Mouse (Mus musculus) layer of hippocampus, postnatal 10 days (tissue): ENCODE measurements around the gene Zfpm1. TPM values are rescaled to one million over a fixed set of nuclear protein-coding genes. Genes with fewer than 3 reads are reported as not detected.

Experiments used
- DNase-seq, 2 experiments: peaks; one replicate each; pipeline ENCODE4 v3.0.0; 2021; ENCODE audit warnings: low spot score in 2 of 2
- total RNA-seq, 2 experiments: library from RNA; stranded (reverse); gene quantifications; 2 replicates each; pipeline ENCODE4 v1.2.3; 2021

The Zfpm1 gene
- total RNA-seq, 2 experiments from 2014 or later = 25.7 to 27.2 TPM

DNA sequence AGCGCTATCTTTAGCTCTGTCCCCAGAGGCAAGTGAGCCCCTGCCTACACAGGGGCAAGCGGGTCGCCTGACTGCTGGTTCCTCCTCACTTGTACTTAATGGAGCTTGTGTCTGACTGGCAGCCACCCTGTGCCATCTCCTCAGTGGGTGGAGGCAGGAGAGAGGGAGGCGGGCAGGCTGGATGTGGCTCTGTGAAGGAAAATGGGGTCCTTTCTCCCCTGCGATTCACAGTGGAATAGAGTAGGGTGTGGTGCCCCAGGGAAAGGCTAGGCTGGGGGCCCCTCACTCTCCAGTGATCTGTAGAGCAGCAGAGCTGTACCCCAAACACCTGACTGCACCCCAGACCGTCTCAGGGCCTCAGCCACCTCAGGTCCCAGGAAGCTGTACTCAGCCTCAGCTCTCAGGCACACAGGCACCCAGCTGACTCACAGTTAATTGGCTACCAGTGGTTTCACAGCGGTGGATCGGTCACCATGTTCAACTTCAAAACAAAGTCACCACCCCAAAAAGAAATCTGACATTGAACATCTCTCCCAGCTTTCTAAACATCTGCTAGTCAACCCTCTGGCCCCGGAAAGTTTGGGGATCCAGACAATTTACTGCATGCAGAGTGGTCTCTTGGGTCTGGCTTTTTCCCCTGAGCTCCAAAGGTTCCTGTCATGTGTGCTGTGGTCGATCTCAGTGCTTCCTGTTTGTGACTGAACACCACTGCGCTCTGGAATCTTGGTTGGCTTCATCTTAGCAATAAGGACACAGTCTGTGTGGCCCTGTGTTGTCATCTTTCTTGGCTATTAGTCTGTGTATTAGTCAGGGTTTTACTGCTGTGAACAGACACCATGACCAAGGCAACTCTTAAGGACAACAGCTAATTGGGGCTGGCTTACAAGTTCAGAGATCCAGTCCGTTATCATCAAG, 63.5 kb downstream of the Zfpm1 start:
- DNase-seq = no peak

DNA sequence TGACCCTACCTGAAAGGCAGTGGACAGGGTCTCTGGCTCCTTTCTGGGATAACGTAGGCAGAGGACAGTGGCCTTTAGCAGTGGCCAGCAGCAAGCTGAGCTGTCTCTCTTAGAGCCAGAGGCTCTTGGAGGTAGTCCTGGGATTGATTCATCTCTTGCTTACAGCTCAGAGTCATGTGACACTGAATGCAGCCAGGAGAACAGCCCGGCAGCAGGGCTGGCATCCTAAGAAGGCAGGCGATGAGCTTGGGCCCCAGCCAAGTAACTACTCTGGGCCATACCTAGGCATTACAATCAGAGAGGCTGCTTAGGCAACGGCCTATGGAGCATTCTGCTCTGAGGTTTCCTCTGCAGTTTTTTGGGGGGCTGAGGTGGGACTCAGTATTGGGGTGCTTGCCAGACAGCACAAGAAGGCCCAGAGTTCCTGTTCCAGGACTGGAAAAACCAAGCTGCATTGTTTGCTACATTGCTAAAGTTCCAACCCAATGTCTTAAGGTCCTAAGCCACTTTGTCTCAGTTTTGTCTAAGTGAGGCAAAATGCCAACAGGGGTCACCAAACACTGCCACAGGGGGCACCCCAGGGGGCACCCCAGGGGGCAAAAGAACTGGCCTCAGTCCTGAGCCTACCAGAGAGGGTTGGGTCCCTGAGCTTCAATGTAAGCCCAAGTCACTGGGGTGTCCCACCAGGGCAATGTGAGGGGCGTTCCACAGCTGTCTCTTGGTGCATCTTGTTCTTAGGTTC, 66.0 kb downstream of the Zfpm1 start:
- peak; percentile 63 to 72 for DNase-seq

DNA sequence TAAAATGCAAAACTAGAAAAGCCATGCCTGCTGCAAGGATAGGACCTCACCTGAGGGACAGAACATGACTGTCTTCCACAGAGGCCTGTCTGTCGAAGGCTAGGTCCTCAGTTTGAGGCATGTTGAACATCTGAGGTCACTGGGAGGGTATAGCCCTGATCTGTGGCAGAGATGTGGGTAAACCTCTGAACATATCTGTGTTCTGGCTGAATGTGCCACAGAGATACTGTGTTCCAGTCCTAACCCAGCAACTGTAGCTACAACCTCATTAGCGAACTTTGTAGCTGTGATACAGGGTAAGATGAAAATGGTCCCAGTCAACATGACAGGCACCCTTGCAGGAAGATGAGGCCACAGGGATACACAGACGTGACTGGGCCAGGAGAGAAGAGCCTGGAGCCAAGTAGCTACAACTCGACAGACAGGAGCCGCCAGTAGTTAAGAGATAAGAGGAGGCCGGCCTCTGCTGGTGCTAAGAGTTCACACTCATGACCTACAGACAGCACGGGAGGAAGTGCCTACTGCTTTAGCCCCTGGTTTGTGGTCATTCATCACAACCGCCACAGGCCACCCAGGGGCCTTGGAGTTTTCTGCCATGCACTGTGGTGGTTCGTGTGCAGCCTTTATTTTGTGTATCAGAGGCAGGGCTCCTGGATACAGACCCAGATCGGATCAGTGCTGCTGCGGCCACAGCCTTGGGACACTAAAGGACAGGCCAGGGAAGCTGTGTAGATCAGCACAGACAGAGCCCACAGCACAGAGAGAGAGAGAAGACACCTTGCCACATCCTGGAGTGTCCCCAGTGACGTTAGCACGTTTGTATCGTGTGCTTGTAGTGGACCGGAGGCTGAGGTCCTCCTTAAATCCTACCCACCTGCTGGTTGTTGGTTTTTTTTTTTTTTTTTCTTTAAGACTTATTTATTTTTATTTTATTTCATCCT, 67.7 kb downstream of the Zfpm1 start:
- no peak for DNase-seq

DNA sequence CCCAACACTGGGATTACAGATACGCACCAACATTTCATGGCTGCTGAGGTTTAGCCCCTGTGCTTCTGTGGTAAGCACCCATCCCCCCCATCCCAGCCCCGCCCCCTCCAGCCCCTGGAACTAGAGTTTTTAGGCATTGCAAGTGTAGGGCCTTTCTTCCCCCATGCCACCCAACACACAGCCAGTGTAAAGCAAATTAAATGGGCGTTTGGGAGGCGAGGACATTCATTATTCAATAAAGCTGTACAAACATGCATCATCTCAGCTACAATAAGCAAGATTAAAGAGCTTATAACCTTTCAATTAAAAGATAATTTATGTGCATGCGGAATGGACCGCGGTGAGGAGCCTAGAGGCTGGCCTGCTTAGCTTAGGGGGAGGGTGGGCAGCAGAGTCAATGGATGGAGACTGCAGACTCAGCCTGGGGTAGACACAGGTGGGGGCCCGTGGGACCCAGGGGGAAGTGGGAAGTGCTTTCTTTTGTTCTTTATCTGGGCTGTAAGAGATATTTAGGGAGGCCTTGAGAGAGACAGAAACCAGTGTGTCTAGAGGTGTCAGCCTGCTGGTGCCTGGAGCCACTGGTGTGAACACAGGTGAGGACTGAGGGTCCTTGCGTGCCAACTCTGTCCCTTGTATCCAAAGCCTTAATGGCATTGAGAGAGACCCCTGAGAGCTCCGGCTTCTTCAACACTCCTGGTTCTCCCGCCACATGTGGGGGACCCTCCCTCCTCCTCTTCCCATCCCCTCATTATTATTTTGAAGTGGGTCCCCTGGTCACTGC, 68.6 kb downstream of the Zfpm1 start:
- DNase-seq = no peak

DNA sequence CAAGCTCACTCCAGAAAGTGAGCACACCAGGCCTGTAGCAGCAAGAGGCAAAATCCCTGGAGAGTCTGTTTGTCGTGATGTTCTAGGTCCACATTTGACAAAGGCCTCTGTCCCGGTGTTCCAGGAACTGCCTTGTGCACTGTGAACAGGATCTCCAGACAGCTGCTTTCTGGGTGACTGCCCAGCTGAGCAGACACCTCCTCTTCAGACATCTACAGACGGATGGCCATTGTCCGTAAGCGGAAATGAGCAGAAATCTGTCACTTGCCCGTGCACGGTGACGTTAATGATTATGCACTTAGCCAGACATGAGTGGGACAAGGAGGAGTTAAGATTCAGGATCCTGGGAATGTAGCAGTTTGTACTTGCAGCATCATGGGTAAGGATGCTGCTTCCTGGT, 72.2 kb downstream of the Zfpm1 start:
- DNase-seq = no peak

DNA sequence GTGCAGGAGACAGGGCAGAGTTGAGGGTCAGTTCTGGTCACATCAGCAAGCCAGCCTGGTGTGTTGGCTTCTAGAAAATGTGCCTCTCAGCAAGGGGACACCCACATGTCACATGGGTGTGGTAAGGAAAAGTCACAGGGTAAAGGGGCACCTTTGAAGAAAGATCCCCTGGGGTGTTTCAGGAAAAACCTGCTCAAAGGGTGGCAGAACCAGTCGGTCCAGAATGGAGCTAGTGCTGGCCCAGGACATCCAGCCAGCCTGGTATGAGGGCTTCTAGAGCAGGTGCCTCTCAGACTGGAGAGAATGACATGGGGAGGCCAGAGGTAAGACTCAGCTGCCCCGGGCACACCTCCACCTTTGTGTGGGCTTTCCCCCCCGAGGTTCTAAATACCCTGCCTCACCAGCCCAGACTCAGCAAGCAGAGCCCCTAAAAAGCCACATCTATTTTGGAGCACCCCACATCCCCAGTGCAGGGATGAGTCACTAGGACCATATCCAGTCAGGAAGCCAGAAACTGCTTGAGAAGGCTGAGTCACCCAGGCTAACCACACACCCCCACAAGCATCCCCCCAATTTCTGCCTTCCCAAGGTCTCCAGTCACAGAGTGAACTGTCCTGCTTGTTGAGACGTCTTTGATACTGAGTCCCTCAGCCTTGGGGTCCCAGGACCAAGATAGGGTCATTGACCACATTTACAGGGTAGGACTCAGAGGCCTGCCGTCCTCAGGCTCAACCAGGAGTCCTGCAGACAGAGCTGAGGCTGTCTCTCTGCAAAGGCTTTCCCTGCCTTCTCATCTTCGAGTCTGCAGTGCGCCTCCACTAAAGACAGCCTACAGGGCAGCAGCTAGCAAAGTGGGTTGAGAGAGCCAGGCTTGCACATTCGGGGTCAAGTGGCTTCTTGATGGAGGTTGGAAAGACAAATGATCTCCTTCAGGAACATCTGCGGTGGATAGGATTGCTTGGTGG, 74.0 kb downstream of the Zfpm1 start:
- no peak for DNase-seq

DNA sequence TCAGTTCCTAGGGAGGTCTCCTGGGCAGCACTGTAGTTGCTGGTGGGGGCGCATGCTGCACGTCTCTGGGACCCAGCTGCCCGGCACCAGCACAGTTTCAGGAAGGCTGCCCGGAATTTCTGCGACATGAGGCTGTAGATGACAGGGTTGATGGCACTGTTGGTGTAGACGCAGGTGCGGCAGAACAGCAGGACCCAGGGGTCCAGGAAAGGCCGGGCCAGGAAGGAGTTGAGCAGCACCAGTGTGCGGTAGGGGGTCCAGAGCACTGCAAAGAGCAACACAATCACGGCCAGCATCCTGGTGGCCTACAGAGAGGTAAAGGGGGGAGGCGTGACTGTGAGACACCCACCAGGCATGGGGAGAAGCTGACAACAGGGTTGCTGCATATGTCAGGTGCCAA, 75.3 kb downstream of the Zfpm1 start:
- DNase-seq = no peak

DNA sequence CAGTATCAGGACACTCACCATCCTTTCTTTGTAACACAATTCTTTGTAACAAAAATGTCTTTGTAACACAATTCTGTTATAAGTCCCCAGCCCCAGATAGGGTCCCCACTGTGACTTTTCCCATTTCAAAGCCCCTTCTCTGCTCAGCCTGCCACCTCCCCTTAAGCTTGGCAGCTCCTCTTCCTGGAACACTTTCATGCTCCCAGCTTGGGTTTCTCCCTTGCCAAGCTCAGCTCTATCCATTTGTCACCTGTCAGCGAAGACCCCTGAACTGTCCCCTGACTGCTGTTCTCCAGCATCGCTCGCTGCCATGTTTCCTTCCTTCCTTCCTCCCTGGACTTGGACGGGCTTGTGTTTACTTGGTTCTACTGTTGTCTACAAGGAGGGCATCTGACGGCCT, 75.7 kb downstream of the Zfpm1 start:
- no peak for DNase-seq

DNA sequence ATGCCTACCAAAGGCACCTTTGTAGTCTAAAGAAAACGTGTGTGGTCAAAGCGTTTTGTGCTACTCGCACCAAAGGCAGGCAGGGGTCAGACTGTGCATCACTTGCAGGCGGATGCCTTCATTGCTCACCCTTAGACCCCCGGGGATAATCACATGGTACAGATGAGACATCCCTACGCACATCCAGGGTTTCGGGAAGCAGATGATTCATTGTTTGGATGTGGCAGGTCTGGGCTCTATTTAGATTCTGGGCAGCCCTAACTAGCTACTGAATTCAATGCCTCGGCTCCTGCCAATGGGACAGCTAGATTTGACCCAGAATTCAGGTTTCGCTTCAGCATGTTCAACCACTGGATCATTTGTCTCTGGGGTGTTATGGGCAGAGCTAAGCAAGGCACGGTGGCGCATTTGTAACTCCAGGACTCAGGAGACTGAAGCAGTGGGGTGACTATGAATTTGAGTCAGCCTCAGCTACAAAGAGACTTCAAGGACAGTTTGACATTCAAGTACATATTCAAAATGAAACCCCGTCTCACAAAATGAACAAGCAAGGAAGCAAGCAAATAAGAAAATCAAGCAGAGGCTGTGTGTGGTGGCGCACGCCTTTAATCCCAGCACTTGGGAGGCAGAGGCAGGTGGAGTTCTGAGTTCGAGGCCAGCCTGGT, 77.3 kb downstream of the Zfpm1 start:
- DNase-seq = no peak

DNA sequence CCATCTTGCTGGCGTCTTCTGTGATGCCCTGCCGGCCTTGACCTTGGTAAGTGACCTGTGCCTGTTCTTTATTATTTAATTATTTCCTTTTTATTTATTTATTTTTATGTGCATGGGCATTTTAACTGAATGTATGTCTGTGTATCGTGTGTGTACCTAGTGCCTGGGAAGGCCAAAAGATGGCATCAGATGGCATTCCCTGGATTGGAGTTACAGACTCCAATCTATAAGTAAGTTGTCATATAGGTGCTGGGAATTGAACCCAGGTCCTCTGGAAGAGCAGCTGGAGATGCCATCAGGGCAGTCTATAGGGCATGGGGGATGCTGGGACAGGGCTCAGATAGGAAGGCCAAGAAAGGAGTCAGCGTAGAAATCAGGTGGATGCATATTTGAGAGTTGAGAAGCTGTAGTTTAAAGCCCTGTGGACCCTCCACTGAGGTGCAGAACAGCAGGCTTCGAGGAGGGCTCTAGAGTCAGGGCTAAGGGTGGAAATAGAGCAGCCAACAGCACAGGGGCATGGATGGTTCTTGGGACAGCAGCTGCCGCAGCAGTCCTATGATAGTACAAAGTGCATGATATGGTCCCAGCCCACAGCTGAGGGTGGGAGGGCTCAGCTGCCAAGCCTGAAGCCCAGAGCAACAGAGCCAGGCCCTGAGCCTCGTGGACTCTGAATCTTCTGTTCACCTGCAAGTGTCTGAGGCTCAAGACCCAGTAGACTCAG, 78.9 kb downstream of the Zfpm1 start, which contains the start of gene Trhr2:
TSS of gene Trhr2 (minus strand) at position 51 of the 721 bp plus-strand sequence.
- no peak for DNase-seq

DNA sequence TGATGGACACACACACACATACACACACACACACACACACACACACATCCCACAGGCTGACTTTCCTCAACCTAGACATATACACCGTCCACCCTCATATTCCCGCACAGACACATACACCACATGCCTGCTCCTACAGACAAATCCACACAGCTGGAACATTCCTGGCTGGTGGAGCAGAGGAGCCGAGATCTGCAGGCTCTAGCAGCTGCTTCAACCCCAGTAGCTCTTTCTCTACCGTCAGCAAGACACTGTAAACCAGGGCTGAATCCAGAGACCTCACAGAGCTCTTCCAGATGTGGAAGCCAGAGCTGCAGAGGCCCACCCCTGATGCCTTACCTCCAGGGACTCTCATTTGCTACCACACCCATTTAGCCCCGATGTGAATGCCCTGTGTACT, 80.3 kb downstream of the Zfpm1 start:
- no peak for DNase-seq

DNA sequence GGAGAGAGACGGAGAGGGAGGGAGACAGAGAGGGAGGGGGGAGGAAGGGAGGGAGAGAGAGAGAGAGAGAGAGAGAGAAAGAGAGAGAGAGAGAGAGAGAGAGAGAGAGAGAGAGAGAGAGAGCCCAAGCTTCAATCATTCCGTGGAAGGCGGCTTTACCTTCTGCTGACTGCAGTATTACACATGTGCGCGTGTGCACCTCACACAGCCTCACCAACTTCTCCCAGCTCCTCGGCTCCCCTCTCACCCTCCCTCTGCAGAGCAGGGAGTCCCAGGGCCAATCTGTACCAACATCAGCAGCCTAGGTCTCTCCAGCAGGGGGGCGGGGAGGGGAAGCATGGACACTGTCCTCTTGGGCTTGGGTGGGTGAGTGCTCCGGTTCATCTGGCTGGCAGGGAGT, 81.0 kb downstream of the Zfpm1 start:
- no peak for DNase-seq

DNA sequence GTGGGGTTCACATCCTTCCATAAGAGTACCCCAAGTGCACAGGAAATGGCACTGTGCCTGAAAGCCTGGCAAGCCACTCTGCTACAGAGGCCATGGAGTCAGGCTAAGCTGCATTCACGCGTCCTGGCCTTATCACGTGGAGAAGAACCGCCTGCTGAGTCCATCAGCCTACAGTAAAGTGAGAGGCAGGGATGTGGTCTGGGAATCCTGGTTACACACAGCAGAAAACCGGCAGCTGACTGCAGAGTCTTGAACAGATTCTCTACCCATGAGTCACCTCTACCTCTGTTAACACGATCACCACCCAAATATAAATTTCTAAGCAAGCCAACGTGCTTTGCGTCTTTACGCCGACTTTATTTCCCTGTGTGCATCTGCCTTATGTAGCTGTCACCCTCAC, 86.6 kb downstream of the Zfpm1 start:
- no peak for DNase-seq

DNA sequence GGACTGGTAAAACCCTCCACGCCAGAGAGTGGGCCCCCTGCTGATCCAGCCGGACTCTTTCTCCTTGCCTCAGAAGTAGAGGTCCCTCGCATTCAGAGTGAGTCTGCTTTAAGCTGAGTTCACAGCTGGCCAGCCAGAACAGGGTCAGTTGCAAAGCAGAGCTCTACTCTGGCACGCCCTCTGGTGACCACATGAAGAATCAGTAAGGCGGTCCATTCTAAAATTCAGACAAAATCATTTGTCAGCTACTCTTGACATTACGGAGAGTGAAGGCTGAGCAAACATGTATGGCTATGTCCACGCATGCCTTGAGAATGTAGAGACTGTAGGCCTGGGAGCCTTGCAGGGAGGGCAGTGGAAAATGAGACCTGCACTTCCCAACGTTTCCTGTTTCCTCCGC, 87.7 kb downstream of the Zfpm1 start:
- DNase-seq = peak; percentile 70 to 77

DNA sequence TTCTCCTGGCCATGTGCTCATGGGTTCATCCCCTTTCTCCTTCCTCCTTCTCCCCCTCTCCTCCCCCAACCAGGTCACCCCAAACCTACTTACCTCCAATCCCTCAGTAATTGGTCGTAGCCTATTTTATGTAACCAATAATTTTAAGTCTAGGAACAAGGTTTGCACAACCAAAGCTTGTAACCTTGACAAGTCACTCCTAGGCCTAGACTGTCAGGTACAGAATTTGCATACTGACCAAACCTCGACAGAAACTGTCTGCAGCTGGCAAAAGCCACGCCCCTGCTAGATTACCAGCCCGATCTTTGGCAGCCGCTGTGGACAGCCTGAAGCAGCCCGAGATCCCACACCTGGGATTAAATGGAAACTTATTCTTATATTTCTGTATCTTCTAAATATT, 89.8 kb downstream of the Zfpm1 start:
- no peak for DNase-seq

DNA sequence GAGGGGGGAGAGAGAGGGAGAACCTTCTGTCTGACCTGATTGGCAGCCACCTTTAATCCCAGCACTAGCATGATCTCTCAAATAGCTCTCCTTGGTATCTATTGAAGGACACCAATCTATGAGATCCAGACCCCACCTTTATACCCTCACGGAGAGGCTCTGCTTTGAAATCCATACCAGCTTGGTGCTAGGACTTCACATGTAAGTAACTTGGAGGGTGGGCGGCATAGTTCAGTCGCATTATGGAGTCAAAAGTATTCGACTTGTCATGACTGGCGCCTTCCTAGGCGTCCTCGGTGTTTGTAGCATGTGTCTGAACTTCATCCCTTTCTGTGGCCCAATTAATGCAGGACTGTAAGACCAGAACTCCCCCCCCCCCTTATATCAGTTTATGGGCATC, 93.4 kb downstream of the Zfpm1 start:
- DNase-seq = no peak

DNA sequence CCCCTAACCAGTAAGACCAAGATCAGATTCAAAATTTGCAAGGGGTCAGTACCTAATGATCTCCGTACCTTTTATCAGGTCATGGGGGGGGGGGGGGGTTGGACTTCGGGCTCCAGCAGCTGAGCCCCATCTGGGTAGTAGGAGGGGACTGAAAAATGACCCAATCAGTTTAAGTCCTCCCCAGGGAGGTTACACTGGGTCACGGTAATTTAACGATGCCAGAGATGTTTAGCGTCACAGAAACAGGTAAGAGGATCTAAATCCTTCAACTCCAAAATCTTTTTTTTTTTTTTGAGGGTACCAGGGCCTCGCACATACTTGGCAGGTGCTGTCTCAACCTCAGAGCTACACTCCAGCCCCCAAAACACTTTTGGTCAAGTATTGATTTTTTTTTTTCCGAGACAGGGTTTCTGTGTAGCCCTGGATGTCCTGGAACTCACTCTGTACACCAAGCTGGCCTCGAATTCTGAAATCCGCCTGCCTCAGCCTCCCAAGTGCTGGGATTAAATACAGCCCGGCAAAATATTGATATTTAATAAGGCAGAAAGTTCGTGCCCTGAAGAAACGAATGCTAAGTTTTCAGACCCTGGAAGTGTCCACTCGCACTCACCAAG, 93.9 kb downstream of the Zfpm1 start:
- DNase-seq = no peak
